Mouse (Mus musculus) retina, embryonic 14.5 days (tissue): ENCODE data around the gene Gclm.
"Not testable (repeated sequence)": the region's sequence is repeated elsewhere in the genome, so short reads cannot be mapped to it uniquely, and the experiment has no call there.

Source experiments
- DNase-seq: peaks from one replicate; pipeline ENCODE4 v3.0.0-alpha.2; 2015; ENCODE audit warnings: low spot score

Gene Gclm

GRCm38 (mm10) chr3:122242876-122243275, 2.5 kb upstream of the Gclm start:
- DNase-seq = no peak

GRCm38 (mm10) chr3:122243416-122244167, 1.8 kb upstream of the Gclm start:
- no peak for DNase-seq

- DNase-seq = no peak
Observed at GRCm38 (mm10) chr3:122244759-122245158, 598 bp upstream of the Gclm start.

- peak; percentile 70 for DNase-seq
Observed at GRCm38 (mm10) chr3:122245878-122246332, 548 bp downstream of the Gclm start.

GRCm38 (mm10) chr3:122246406-122246805, 1.0 kb downstream of the Gclm start:
- DNase-seq = no peak

- no peak for DNase-seq
Observed at GRCm38 (mm10) chr3:122246986-122247767, 1.8 kb downstream of the Gclm start.

- no peak for DNase-seq
Observed at GRCm38 (mm10) chr3:122247768-122248100, 2.4 kb downstream of the Gclm start.

- no peak for DNase-seq
Observed at GRCm38 (mm10) chr3:122252466-122253253, 7.3 kb downstream of the Gclm start.

- not testable (repeated sequence) for DNase-seq
Observed at GRCm38 (mm10) chr3:122254050-122254449, 8.7 kb downstream of the Gclm start.

GRCm38 (mm10) chr3:122269986-122270385, 24.6 kb downstream of the Gclm start:
- DNase-seq = no peak

GRCm38 (mm10) chr3:122272565-122272964, 27.2 kb downstream of the Gclm start:
- DNase-seq = not testable (repeated sequence)

GRCm38 (mm10) chr3:122273407-122274240, 28.3 kb downstream of the Gclm start:
- DNase-seq = no peak

GRCm38 (mm10) chr3:122274241-122275024, 29.1 kb downstream of the Gclm start, which contains the start of gene Dnttip2:
Gene Dnttip2 (plus strand): TSS chr3:122274388.
- peak; percentile 97 for DNase-seq

GRCm38 (mm10) chr3:122275111-122275510, 29.8 kb downstream of the Gclm start:
- DNase-seq = no peak

GRCm38 (mm10) chr3:122287195-122287594, 41.8 kb downstream of the Gclm start:
- DNase-seq = no peak

- DNase-seq = no peak
Observed at GRCm38 (mm10) chr3:122288613-122289195, 43.3 kb downstream of the Gclm start.

- DNase-seq = not testable (repeated sequence)
Observed at GRCm38 (mm10) chr3:122289344-122289743, 44.0 kb downstream of the Gclm start.

GRCm38 (mm10) chr3:122290696-122291095, 45.3 kb downstream of the Gclm start:
- DNase-seq = no peak

GRCm38 (mm10) chr3:122291828-122292227, 46.5 kb downstream of the Gclm start:
- peak; percentile 11 for DNase-seq
